Mouse (Mus musculus) kidney, adult 9 months (tissue): ENCODE measurements around the gene Cyp2c70.
"Not testable (repeated sequence)": the region's sequence is repeated elsewhere in the genome, so short reads cannot be mapped to it uniquely, and the experiment has no call there.

Source experiments
- DNase-seq: peaks from one replicate; pipeline ENCODE4 v3.0.0; 2022

The Cyp2c70 gene

DNA sequence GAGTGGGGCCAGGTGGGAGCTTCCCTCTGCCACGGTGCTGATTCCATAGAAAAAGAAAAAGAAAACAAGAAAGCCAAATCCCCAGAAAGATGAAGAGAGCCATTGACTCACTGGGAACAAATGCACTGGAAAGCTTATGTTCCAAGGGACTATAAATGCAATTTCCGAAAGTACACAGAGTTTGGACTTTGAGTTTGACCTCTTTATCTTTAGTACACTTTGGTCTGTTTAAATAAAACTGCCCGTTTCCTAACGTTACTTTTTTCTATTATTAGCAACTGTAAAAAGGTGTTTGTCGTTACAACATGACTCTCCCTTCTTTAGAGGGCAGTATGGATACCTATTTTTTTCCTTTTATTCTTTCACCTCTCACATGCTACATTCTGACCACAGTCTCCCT lies at the start of gene Cyp2c70:
Cyp2c70 (minus strand) TSS at position 174 of the 400 bp plus-strand sequence.
- no peak for DNase-seq

DNA sequence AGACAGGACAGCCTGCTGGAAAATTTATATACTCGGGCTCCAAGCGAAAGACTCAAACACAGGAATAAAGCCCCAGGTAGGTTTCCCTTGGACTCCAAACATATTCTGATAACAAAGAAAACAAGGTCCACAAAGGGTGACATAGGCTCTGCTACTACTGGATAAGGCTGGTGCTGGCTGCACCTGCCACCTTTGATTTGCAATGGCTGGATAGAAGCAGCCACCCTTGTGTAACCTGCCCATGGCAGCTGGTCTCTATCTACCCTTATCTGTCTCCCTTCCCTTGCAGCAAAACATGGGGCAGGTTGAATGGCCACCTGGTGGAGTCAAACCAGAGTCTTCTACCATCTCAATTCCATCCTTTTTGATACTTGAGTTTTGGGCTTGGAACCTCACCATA lies 45.4 kb upstream of the Cyp2c70 start:
- no peak for DNase-seq

DNA sequence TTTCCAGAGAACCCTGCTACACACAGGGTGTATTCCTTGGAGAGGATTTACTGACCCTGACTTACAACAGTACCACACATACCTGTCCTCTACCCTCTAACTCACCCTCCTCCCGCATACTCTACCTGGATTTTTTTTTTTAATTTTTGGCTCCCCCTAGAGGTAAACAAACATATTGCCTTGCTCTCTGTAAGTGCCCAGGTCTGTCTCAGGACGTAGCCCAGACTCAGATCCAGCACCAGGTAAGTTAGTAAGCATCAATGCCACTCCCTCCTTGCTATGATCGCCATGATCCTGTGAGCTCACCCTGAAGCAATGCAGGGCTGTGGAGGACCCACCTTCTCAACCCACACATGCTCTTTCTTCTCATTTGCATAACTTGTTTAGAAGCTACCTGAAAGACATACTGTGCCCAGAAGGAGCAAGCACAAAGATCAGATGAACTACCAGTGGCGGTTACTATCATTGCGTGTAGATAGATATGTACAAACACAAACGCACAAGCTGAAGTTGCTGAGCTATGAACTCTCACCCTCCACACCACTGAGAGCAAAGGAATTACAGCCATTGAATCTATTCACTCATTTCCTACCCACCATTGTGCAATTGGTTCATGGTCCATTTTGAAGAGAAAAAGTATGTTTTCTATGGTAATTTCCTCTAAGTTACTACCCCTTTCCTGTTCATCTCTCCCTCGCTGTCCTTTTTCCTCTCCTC lies 44.9 kb upstream of the Cyp2c70 start:
- DNase-seq = no peak

DNA sequence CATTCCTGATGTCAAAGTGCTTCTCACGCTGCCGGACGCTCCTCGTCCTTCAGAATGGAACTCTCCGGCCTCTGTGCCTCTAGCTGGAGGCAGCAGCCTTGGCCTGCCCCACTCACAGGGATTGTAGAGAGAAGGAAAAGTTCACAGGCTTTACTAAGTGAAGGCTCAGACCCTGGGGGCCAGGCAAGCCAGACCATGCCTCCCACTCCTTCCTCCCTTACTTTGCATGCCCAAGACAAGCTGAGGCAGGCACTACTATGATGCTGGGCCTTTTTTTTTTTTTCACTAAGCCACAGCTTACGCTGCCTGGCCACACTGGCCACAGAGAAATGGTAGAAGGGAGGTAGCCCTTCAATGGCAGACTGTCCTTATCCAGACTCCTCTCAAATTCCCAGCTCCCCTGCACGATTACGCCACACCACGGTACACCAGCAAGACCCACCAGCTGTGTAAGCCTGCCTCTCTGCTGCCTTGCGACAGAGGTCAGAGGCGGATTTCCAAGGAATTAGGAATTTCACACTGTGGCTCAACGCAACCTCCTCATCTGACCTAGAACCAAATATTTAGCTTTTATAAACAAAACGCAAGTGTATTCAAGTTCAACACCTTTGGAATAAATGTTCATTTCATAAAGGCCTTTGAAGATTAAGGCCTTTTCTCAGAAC lies 44.1 kb upstream of the Cyp2c70 start:
- DNase-seq = no peak

DNA sequence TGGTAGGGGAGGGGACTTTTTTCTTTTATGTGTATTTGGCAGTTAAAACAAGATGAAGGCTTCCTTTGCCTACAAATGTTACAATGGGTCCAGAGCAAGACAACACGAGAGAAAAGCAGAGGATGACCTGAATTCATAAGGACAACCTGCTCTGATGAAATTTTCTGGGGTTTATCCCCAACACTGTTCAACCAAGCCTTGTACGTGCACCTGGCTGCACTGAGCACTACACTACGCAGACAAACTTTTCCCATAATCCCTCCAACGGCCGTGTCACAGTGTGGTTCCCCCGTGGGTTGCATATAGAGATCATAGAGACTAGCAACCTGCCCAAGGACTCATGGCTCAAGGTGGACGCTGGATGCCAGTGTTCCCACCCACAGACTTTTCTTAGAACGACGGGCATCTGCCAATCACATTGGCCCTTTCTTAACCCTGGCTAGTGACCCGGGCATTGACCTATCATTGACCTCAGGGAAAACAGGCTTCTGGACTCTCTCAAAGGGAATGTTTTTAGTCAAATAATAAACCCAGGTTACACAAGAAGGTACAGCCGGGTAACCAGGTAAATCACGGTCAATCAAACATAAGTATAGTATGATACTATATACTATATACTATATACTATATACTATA lies 39.5 kb upstream of the Cyp2c70 start:
- peak; percentile 62 for DNase-seq

DNA sequence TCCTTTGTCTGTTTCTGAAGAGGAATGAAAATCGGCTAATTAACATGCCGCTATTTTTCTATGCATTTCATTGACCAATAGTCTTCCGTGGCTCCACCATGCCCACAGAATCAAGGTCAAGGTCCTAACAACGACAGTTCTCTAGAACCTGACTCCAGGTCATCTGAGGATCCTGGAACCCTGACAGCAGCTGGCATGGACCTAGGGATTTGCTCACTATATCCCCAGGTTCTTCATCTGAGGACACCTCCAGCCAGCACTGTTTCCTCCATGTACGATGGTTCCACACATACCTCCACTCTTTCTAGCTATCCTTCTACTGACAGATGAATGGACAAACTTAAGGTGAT lies 38.6 kb upstream of the Cyp2c70 start:
- DNase-seq = peak; percentile 68

DNA sequence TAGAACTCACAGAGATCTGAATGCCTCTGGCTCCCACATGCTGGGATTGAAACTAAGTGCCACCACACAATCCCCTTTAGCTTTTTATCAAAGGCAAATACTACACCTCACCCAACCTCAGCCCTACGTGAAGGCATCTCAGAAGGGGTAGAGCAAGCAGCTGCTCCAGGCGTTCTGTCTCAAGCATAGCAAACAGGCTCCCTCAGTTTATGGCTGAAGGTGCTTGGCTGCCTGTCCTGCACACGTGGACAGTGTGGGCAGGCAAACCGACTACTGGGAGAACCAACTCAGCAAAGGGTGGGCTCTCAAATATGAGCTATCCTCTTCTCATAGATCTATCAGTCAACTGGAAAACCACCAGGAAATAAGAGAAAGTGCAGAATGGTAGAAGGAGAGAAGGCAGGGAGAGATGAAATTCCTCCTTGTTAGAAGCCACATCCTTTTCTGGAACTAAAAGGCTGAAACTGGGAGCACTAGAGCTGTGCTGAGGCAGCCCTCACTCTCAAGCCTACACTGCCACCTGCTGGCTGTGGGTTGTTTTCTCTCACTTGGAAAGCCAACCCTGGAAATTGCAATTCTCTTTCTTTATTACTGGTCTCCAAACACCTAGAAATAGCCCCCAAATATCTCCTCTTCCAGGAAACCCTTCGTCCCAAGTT lies 38.1 kb upstream of the Cyp2c70 start:
- DNase-seq = peak; percentile 76

DNA sequence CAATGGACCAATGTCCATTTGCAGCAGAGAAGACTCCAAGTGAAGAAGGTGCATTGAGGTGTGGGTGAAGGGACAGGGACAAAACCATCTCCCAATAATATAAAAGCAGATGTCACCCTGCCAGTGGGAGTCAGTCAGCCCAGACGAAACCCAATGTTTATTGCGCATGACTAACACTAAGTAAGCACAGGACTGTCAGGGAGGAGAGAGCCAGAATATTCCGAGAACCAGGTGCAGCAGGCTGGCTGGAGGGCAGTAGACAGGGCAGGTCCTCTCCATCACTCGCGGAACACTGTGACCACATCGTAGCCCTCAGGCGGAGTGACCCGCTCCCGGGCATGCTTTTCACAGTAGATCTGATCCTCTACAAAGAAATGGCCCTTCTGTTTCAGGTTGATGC lies 35.2 kb upstream of the Cyp2c70 start:
- not testable (repeated sequence) for DNase-seq

DNA sequence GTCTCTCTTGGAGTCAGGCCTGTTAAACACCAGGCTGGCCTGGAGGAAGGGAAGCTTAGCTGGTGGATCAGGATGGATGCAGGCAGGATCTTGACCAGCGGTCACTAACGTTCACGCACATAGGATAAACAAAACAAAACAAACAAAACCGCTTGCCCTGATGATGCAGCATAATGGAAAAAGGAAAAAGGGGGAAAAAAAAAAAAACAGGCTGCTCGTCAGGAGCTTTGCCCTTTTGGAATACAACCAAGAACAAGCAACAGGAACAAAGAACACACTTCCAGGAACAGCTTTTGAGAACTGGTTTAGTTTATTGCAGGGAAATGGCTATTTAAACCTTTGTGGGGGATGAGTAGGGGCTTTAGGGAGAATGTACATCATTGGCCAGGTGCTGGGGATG lies 33.7 kb upstream of the Cyp2c70 start:
- no peak for DNase-seq

DNA sequence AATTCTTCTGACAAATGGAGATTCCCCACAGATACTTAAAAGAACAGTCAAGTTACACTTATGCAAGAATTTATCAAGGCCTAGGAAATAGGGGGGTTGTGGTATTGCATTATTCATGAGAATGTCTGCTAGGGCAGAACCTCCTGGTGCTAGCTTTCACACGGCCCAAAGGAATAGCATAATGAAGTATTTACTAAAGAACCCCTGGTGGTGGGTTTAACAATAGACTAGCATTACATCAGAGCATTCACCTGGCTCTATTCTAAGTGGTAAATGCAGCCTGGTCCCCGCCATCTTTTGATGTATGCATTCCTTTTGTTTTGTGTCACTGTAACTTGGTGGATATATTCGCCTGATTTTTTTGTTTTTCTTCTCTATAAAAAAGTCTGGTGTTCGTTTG lies 15.8 kb upstream of the Cyp2c70 start:
- not testable (repeated sequence) for DNase-seq

DNA sequence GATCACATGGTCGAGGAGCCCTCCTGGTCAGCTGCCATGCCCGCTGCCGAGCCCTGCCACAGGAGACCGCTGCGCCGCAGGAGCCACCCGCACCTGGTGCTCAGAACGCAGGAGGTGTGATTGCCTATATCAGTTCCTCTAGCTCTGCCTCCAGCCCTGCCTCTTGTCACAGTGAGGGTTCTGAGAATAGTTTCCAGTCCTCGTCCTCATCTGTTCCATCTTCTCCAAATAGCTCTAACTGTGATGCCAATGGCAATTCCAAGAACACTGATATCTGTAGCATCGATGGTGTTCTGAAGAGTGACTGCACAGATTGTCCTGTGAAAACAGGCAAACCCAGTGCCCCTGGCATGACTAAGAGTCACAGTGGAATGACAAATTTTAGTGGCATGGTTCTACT lies 3.5 kb upstream of the Cyp2c70 start:
- no peak for DNase-seq

DNA sequence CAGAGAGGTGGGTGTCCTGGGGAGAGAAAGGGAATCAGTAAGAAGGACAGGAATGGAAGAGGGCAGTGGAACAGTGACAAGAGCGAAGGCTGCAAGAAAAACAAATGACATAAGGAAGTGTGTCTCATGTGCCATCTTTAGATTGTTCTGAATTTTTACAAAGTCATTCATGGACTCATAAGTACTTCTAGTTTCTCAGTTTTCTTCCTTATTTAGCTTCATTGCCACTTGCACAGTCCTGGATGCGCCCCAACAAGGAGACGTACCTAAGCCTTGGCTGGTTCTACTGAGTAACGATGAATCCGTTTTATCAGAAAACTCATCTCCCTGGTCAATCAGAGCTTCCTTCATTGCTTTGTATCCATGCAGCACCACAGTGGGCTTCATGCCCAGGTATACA lies 3.5 kb downstream of the Cyp2c70 start:
- no peak for DNase-seq

DNA sequence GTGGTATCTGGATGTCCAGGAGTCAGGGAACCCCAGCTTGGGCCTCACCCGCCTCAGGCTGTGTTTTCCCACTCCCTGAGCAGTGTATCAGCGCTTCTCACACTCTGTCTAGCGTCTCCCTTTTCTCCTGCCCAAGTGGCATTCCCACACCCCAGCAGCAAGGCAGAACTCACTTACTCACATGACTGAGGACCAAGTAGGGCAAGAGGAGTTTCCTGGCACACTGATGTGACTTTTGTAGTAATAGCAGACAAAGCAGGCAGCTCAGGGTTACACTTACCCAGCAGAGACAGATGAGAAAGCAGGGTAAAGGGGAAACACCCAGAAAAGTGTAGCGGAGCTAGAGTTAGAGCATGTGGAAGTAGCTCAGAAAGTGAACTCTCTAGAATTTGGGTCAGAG lies 8.8 kb downstream of the Cyp2c70 start:
- DNase-seq = no peak

DNA sequence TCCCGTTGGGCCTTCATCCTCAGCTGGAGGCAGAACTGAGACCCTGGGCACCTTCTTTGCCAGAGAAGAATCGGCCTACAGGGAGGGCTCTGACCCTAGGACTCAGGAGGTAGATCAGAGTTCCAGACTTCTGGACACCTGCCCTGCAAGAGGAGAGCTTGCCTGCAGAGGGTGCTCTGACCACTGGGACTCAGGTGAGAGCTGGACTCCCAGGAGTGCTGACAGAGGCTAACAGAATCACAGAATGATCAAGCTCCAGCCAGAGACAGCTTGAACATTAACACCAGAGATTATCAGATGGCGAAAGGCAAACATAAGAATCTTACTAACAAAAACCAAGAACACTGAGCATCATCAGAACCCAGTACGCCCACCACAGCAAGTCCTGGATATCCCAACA lies 18.7 kb downstream of the Cyp2c70 start:
- peak; percentile 42 for DNase-seq

DNA sequence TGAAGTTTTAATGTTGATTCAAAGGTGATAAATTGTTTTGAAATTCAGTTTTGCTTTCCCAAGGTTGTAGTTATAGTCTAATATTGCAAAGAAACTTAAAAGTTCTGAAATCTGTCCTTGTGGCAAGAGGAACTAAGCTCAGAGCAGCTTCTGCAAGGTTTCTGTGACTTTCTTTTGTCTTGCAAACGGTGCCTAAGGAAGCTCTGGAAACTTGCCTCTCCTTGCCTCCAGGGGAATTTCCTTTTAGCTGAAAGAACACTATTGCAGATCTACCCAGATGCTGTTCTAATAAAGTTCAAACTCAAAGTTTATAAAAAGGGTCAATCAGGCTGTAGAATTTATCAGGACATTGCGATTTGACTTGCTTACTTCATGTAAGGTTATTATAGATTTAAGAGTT lies 60.1 kb downstream of the Cyp2c70 start:
- DNase-seq = not testable (repeated sequence)

DNA sequence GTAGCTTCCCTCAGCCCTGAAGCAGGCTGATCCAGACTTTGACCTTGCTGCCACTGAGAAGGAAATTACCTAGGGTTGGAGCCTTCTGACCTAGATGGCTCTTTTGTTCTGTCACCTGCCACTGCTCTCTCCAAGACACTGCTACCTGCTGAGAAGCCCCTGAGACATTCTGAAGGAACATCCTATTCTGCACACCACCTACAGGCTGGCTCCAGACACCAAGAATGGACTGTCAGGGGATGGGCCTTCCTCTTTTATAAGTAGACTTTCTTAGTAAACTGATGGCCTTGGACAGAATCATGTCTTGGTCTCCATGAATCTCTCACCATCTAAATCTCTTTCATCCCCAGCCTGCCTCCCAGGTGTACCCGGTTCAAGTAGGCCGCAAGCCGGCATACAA lies 62.0 kb downstream of the Cyp2c70 start:
- DNase-seq = not testable (repeated sequence)

DNA sequence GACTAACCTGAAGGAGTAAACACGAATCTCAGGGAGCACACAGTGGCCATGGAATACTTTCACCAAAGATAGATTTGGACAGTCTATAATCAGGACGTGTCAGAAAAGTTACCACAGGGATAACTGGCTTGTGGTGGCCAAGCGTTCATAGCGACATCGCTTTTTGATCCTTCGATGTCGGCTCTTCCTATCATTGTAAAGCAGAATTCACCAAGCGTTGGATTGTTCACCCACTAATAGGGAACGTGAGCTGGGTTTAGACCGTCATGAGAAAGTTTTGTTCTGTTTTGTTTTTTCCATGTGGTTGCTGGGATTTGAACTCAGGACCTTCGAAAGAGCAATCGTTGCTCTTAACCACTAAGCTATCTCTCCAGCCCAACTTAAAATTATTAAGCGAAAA lies 67.5 kb downstream of the Cyp2c70 start:
- not testable (repeated sequence) for DNase-seq
